Mouse (Mus musculus) megakaryocyte, embryonic 14.5 days (primary cell): ENCODE data around the gene Ajm1. TPM values are rescaled to one million over a fixed set of nuclear protein-coding genes. Genes with fewer than 3 reads are reported as not detected.
"Not testable (repeated sequence)": the region's sequence is repeated elsewhere in the genome, so short reads cannot be mapped to it uniquely, and the experiment has no call there.

Source experiments
- H3K27me3 ChIP-seq: replicated peaks from 2 replicates; pipeline ENCODE3; 2012; ENCODE audit warnings: inconsistent platforms
- H3K36me3 ChIP-seq: replicated peaks from 2 replicates; pipeline ENCODE3; 2012; ENCODE audit warnings: low read length, inconsistent platforms, mixed read lengths
- H3K4me1 ChIP-seq: 2 replicates; pipeline ENCODE4 v1.6.1; 2012; ENCODE audit warnings: inconsistent platforms
- H3K4me3 ChIP-seq: replicated peaks from 2 replicates; pipeline ENCODE3; 2012; ENCODE audit warnings: moderate library complexity, mild to moderate bottlenecking, inconsistent platforms
- H3K9me3 ChIP-seq: 2 replicates; pipeline ENCODE4 v1.6.1; 2012; ENCODE audit warnings: inconsistent platforms
- FLI1 ChIP-seq: IDR thresholded peaks from 2 replicates; pipeline ENCODE4 v1.6.1; 2012; ENCODE audit warnings: low read length, inconsistent platforms, mixed read lengths
- GATA1 ChIP-seq: IDR thresholded peaks from 3 replicates; pipeline ENCODE4 v1.6.1; 2012; ENCODE audit warnings: mixed read lengths, low read length, inconsistent platforms, borderline replicate concordance
- polyA plus RNA-seq: library from polyadenylated mRNA; stranded (reverse); fragments of >175 nt; gene quantifications from 2 replicates; pipeline ENCODE4 v1.2.3, GENCODE M21; 2012; ENCODE audit warnings: low replicate concordance; ENCODE audit not compliant: insufficient read depth

Gene Ajm1
- polyA plus RNA-seq, 1 experiment = 0.85 TPM

- H3K4me1 ChIP-seq = peaks cover 13% of the 10 kb centered on the region
- H3K36me3 ChIP-seq = peaks cover 70% of the 10 kb centered on the region
- H3K27me3 ChIP-seq = no peaks in the 10 kb centered on the region
- H3K9me3 ChIP-seq = no peaks in the 10 kb centered on the region
- no peak overlapping the region for H3K4me3 ChIP-seq
- TF ChIP-seq FLI1 (no peak), GATA1 (no peak)
Measured at GRCm38 (mm10) chr2:25568473-25569019, 13.0 kb downstream of the Ajm1 start.

- Histone ChIP-seq H3K27me3 (no peaks in the 10 kb centered on the region), H3K9me3 (no peaks in the 10 kb centered on the region), H3K36me3 (peaks cover 90% of the 10 kb centered on the region), H3K4me3 (no peak overlapping the region), H3K4me1 (0 out of 2 replicates have a peak, but pooled peaks cover 3% of the 10 kb centered on the region)
- no peak for TF ChIP-seq FLI1
- TF ChIP-seq GATA1 = no peak
Measured at GRCm38 (mm10) chr2:25566558-25566957, 15.0 kb downstream of the Ajm1 start.

- Histone ChIP-seq H3K4me3 (no peak overlapping the region), H3K4me1 (no peaks in the 10 kb centered on the region), H3K9me3 (no peaks in the 10 kb centered on the region), H3K36me3 (peaks cover 92% of the 10 kb centered on the region), H3K27me3 (no peaks in the 10 kb centered on the region)
- TF ChIP-seq FLI1 (no peak), GATA1 (no peak)
Measured at GRCm38 (mm10) chr2:25565741-25566140, 15.8 kb downstream of the Ajm1 start.

DNA sequence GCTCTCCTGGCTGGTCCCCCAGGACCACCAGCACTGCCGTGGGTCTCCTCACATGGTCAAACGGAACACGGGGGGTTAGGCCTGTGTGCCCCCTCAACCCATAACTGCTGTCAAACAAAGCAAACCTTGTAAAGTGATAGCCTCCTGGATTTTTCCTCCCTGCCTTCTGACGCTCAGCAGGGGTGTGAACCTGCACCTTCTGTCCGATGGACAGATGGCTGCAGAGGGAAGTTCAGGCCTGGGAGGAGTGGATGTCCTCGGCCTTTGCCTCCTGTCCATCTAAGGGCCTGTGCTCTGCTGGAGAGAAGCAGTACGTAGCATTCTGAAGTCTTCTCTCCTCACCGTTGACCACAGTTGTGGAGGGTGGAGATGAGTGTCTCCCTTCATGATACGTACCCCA is 19.6 kb downstream of the Ajm1 start:
- H3K27me3 ChIP-seq = no peaks in the 10 kb centered on the region
- H3K4me1 ChIP-seq = peaks cover 21% of the 10 kb centered on the region
- no peak overlapping the region for H3K4me3 ChIP-seq
- TF ChIP-seq GATA1 (no peak), FLI1 (no peak)
- H3K36me3 ChIP-seq = peaks cover 76% of the 10 kb centered on the region
- H3K9me3 ChIP-seq = no peaks in the 10 kb centered on the region

- Histone ChIP-seq H3K4me3 (no peak overlapping the region), H3K36me3 (peaks cover 64% of the 10 kb centered on the region), H3K27me3 (no peaks in the 10 kb centered on the region), H3K4me1 (peaks cover 31% of the 10 kb centered on the region), H3K9me3 (no peaks in the 10 kb centered on the region)
- TF ChIP-seq FLI1 = no peak
Measured at GRCm38 (mm10) chr2:25560551-25560950, 21.0 kb downstream of the Ajm1 start.

- H3K36me3 ChIP-seq = peaks cover 46% of the 10 kb centered on the region
- H3K27me3 ChIP-seq = no peaks in the 10 kb centered on the region
- H3K4me3 ChIP-seq = peak overlapping the region; percentile 100
- H3K4me1 ChIP-seq = peaks cover 31% of the 10 kb centered on the region
- no peaks in the 10 kb centered on the region for H3K9me3 ChIP-seq
- TF ChIP-seq FLI1 (no peak), GATA1 (no peak)
Measured at GRCm38 (mm10) chr2:25558774-25559173, 22.8 kb downstream of the Ajm1 start.

GRCm38 (mm10) chr2:25557964-25558360 is 23.6 kb downstream of the Ajm1 start:
- TF ChIP-seq FLI1 (no peak), GATA1 (no peak)
- H3K9me3 ChIP-seq = no peaks in the 10 kb centered on the region
- no peaks in the 10 kb centered on the region for H3K27me3 ChIP-seq
- peaks cover 33% of the 10 kb centered on the region for H3K4me1 ChIP-seq
- peak overlapping the region; percentile 100 for H3K4me3 ChIP-seq
- H3K36me3 ChIP-seq = peaks cover 38% of the 10 kb centered on the region

DNA sequence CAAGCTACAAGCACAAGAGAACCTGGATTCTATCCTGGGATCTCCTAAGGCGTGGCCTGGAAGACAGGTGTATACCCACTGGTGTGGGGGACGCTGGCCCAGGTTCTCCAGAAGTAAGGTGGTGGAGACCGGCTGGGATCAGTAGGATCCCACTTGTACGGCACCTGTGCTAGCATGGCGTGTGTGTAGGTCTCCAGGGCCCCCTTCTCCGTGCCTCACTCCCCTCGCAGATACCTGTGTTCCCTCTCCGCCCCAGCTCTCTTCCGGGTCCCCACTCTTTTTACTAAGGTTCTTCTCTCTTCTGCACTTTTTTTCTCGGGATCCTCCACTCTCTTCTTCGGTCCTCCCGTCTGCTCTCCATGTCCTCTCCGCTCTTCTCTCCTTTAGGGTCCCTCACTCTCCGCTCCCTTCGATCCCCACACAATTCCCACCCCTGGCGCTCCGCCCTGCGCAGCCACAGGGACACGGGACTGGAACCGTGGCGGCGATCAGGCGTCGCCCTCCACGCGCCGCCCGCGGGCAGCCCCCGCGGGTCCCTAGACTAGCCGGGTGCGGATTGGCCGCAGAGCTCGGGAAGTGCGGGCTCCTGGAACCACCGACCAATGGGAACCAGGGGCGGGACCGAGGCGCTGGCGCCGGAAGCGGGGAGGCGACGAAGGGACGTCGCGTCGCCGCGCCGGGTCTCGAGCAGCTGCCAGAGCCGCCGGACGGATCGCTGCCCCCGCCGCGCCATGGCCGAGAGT is 24.2 kb downstream of the Ajm1 start, which contains the start of gene Edf1:
Gene Edf1 (plus strand): TSS at position 627 of the 743 bp plus-strand sequence.
- Histone ChIP-seq H3K36me3 (peaks cover 33% of the 10 kb centered on the region), H3K4me1 (peaks cover 36% of the 10 kb centered on the region), H3K4me3 (peak within 1 kb of the TSS; percentile 100), H3K9me3 (no peaks in the 10 kb centered on the region), H3K27me3 (no peaks in the 10 kb centered on the region)
- no peak for TF ChIP-seq FLI1
- no peak for TF ChIP-seq GATA1

GRCm38 (mm10) chr2:25556296-25556695 is 25.3 kb downstream of the Ajm1 start:
- Histone ChIP-seq H3K27me3 (no peaks in the 10 kb centered on the region), H3K4me3 (peak overlapping the region; percentile 51), H3K4me1 (peaks cover 39% of the 10 kb centered on the region), H3K36me3 (peaks cover 22% of the 10 kb centered on the region), H3K9me3 (no peaks in the 10 kb centered on the region)
- TF ChIP-seq FLI1 = no peak
- no peak for TF ChIP-seq GATA1

DNA sequence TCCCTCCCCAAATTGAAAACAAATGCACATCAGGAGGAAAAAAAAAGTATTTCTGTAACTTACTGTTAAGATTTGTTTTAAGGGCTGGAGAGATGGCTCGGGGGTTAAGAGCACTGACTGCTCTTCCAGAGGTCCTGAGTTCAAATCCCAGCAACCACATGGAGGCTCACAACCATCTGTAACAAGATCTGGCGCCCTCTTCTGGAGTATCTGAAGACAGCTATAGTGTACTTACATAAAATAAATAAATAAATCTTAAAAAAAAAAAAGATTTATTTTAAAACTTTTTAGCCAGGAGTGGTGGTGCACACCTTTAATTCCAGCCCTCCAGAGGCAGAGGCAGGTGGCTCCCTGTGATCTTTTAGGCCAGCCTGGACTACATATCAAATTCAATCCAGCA is 26.1 kb downstream of the Ajm1 start:
- Histone ChIP-seq H3K4me1 (peaks cover 47% of the 10 kb centered on the region), H3K36me3 (peaks cover 14% of the 10 kb centered on the region)
- H3K27me3 ChIP-seq, H3K9me3 ChIP-seq, H3K4me3 ChIP-seq: not testable (repeated sequence)

GRCm38 (mm10) chr2:25553171-25553786 is 28.3 kb downstream of the Ajm1 start:
- not testable (repeated sequence) for H3K4me3 ChIP-seq, H3K36me3 ChIP-seq, H3K27me3 ChIP-seq, H3K9me3 ChIP-seq
- peaks cover 55% of the 10 kb centered on the region for H3K4me1 ChIP-seq
